Mouse (Mus musculus) spleen, postnatal 10 days (tissue): ENCODE results near the gene Odf3.

Experiments used
- DNase-seq, 2 experiments: peaks; one replicate each; pipeline ENCODE4 v3.0.0; 2021 to 2022; ENCODE audit warnings: low spot score in 2 of 2

Odf3 gene

GRCm38 (mm10) chr7:140843806-140844205 lies 3.8 kb upstream of the Odf3 start:
- DNase-seq: no peak

- DNase-seq: peak; percentile 87 to 95
These were observed 2.5 kb upstream of the Odf3 start, which contains the start of gene Scgb1c1 for GRCm38 (mm10) chr7:140844905-140845665. Gene Scgb1c1, plus strand, starts transcription at chr7:140845547.

GRCm38 (mm10) chr7:140845683-140846082 lies 1.9 kb upstream of the Odf3 start:
- DNase-seq: peak in 1 of 2 experiments; percentile 17

- no peak for DNase-seq
These were observed 929 bp upstream of the Odf3 start for GRCm38 (mm10) chr7:140846676-140847075.

GRCm38 (mm10) chr7:140848591-140848990 lies 986 bp downstream of the Odf3 start:
- no peak for DNase-seq

- DNase-seq: no peak
These were observed 4.3 kb downstream of the Odf3 start for GRCm38 (mm10) chr7:140851916-140852315.

- no peak for DNase-seq
These were observed 5.8 kb downstream of the Odf3 start for GRCm38 (mm10) chr7:140853386-140853785.

GRCm38 (mm10) chr7:140854483-140854882 lies 6.9 kb downstream of the Odf3 start:
- DNase-seq: no peak

GRCm38 (mm10) chr7:140855181-140855580 lies 7.6 kb downstream of the Odf3 start:
- DNase-seq: no peak

- DNase-seq: peak; percentile 76
These were observed 8.5 kb downstream of the Odf3 start, which contains the start of gene Gm45785 for GRCm38 (mm10) chr7:140855860-140856784. Gene Gm45785, minus strand, starts transcription at chr7:140856331.

- DNase-seq: peak; percentile 87 to 92
These were observed 9.4 kb downstream of the Odf3 start, which contains the start of gene Ric8a for GRCm38 (mm10) chr7:140856785-140857549. Gene Ric8a, plus strand, starts transcription at chr7:140856957.

- DNase-seq: peak in 1 of 2 experiments; percentile 33
These were observed 10.2 kb downstream of the Odf3 start, which contains the start of gene Bet1l for GRCm38 (mm10) chr7:140857550-140858505. Gene Bet1l, minus strand, starts transcription at chr7:140857577.

- no peak for DNase-seq
These were observed 11.1 kb downstream of the Odf3 start for GRCm38 (mm10) chr7:140858746-140859145.

GRCm38 (mm10) chr7:140859997-140860396 lies 12.4 kb downstream of the Odf3 start:
- no peak for DNase-seq

- no peak for DNase-seq
These were observed 13.1 kb downstream of the Odf3 start for GRCm38 (mm10) chr7:140860728-140861127.

GRCm38 (mm10) chr7:140864761-140865160 lies 17.2 kb downstream of the Odf3 start:
- no peak for DNase-seq

GRCm38 (mm10) chr7:140874224-140874623 lies 26.6 kb downstream of the Odf3 start:
- no peak for DNase-seq

- no peak for DNase-seq
These were observed 29.8 kb downstream of the Odf3 start for GRCm38 (mm10) chr7:140877364-140877763.

GRCm38 (mm10) chr7:140879355-140879754 lies 31.8 kb downstream of the Odf3 start:
- no peak for DNase-seq

- no peak for DNase-seq
These were observed 32.8 kb downstream of the Odf3 start for GRCm38 (mm10) chr7:140880419-140880818.
